In genomic region chr3:119095223-119095886, GRCm38 (mm10) we compare ENCODE assay signal across 15 mouse cellular contexts.
DNase-seq lines count a peak whose midpoint lies in the region; ATAC-seq and TF ChIP-seq lines count a peak whose summit lies in the region.
"Had no signal": no experiment of that assay in that cellular context is flagged by ENCODE, and none has a peak within 500 bp of the region (broad histone marks: within the 10 kb centered on the region; RNA-seq: fewer than 3 reads in every experiment).

No protein-coding gene starts in this region.

- peaks cover 14% of the 10 kb centered on the region for H3K4me1 ChIP-seq in midbrain, embryonic 10.5 days
- no peaks in the 10 kb centered on the region for H3K4me1 ChIP-seq in midbrain, embryonic 15.5 days
- peaks cover 5% of the 10 kb centered on the region; the same call in 1 of the 2 replicates for H3K4me1 ChIP-seq in hindbrain, embryonic 14.5 days (replicated peaks; ENCODE audit: control insufficient read depth, insufficient read depth, low read length)
- H3K4me1 ChIP-seq in intestine, embryonic 15.5 days (replicated peaks): no peaks in the 10 kb centered on the region
- H3K4me1 ChIP-seq: heart, embryonic 13.5 days had no signal

- no peak for ATAC-seq in midbrain, embryonic 15.5 days (replicated peaks)
- ATAC-seq in hindbrain, embryonic 14.5 days (ENCODE audit: low FRiP score): peak; percentile 31; the same call in 1 of the 2 replicates
- no peak for ATAC-seq in intestine, embryonic 15.5 days
- ATAC-seq: inflammation-experienced regulatory T-cells, adult 6 months had no signal

- no peak overlapping the region for H3K4me3 ChIP-seq in midbrain, embryonic 10.5 days
- H3K4me3 ChIP-seq in midbrain, embryonic 15.5 days: no peak overlapping the region
- H3K4me3 ChIP-seq in hindbrain, embryonic 14.5 days (replicated peaks; ENCODE audit: low read length): no peak overlapping the region
- no peak overlapping the region for H3K4me3 ChIP-seq in intestine, embryonic 15.5 days (replicated peaks)
- H3K4me3 ChIP-seq: heart, embryonic 13.5 days had no signal

- H3K4me2 ChIP-seq in midbrain, embryonic 15.5 days: no peak overlapping the region
- H3K4me2 ChIP-seq in hindbrain, embryonic 14.5 days (replicated peaks): no peak overlapping the region
- H3K4me2 ChIP-seq in intestine, embryonic 15.5 days (replicated peaks): no peak overlapping the region
- H3K4me2 ChIP-seq: heart, embryonic 13.5 days had no signal

- no peaks in the 10 kb centered on the region for H3K36me3 ChIP-seq in midbrain, embryonic 10.5 days
- no peaks in the 10 kb centered on the region for H3K36me3 ChIP-seq in midbrain, embryonic 15.5 days (replicated peaks)
- H3K36me3 ChIP-seq in hindbrain, embryonic 14.5 days (replicated peaks; ENCODE audit: control insufficient read depth, insufficient read depth): no peaks in the 10 kb centered on the region
- no peaks in the 10 kb centered on the region for H3K36me3 ChIP-seq in intestine, embryonic 15.5 days
- H3K36me3 ChIP-seq: heart, embryonic 13.5 days had no signal

- DNase-seq in midbrain, embryonic 10.5 days (ENCODE audit: low spot score): peak; percentile 55
- peak; percentile 70 for DNase-seq in brain, embryonic 14.5 days (ENCODE audit: low read depth)
- DNase-seq in hindbrain, embryonic 14.5 days (ENCODE audit: low spot score): no peak
- DNase-seq in telencephalon, adult 2 months (ENCODE audit: low read depth, low spot score): peak; percentile 42
- DNase-seq in urinary bladder, postnatal 4 days (ENCODE audit: low spot score in 2 of 2): no peak
- DNase-seq: adrenal gland, adult 8-10 months; cerebellum, postnatal 25 days; left cerebral cortex, postnatal 4 days; thymus, adult 18-20 months had no signal

- 27% methylated on average over 5 of the region's 5 CpGs for WGBS in midbrain, embryonic 10.5 days
- 18% methylated on average over 5 of the region's 5 CpGs for WGBS in midbrain, embryonic 15.5 days
- 18% methylated on average over 5 of the region's 5 CpGs for WGBS in hindbrain, embryonic 14.5 days
- WGBS in intestine, embryonic 15.5 days: 86% methylated on average over 5 of the region's 5 CpGs

- H3K27ac ChIP-seq in midbrain, embryonic 10.5 days (replicated peaks): no peak overlapping the region
- no peak overlapping the region for H3K27ac ChIP-seq in midbrain, embryonic 15.5 days
- no peak overlapping the region for H3K27ac ChIP-seq in hindbrain, embryonic 14.5 days
- H3K27ac ChIP-seq in intestine, embryonic 15.5 days: no peak overlapping the region
- H3K27ac ChIP-seq: heart, embryonic 13.5 days; kidney, postnatal 0 days; liver, embryonic 14.5 days had no signal

- no peak for TF ChIP-seq POLR2A in brain, embryonic 14.5 days (IDR thresholded peaks at IDR 0.05; ENCODE audit: borderline replicate concordance, extremely low read depth, insufficient read depth, insufficient read length, poor library complexity, severe bottlenecking)

- TF ChIP-seq CTCF in brain, embryonic 14.5 days (IDR thresholded peaks at IDR 0.05; ENCODE audit: borderline replicate concordance, extremely low read depth, insufficient read depth, insufficient read length): no peak

- peaks cover 22% of the 10 kb centered on the region for H3K27me3 ChIP-seq in midbrain, embryonic 10.5 days (ENCODE audit: low read depth, poor library complexity, severe bottlenecking)
- no peaks in the 10 kb centered on the region for H3K27me3 ChIP-seq in midbrain, embryonic 15.5 days (replicated peaks)
- H3K27me3 ChIP-seq in hindbrain, embryonic 14.5 days (ENCODE audit: control insufficient read depth, insufficient read depth, low read length): no peaks in the 10 kb centered on the region
- no peaks in the 10 kb centered on the region for H3K27me3 ChIP-seq in intestine, embryonic 15.5 days (replicated peaks)
- H3K27me3 ChIP-seq: heart, embryonic 13.5 days had no signal

- no peak overlapping the region for H3K9ac ChIP-seq in midbrain, embryonic 15.5 days
- H3K9ac ChIP-seq in hindbrain, embryonic 14.5 days: no peak overlapping the region
- H3K9ac ChIP-seq in intestine, embryonic 15.5 days: no peak overlapping the region
- H3K9ac ChIP-seq: heart, embryonic 13.5 days; liver, embryonic 14.5 days had no signal

- H3K9me3 ChIP-seq in midbrain, embryonic 10.5 days (replicated peaks): no peaks in the 10 kb centered on the region
- no peaks in the 10 kb centered on the region for H3K9me3 ChIP-seq in midbrain, embryonic 15.5 days
- H3K9me3 ChIP-seq in hindbrain, embryonic 14.5 days (ENCODE audit: control insufficient read depth, low read length): no peaks in the 10 kb centered on the region
- no peaks in the 10 kb centered on the region for H3K9me3 ChIP-seq in intestine, embryonic 15.5 days
- H3K9me3 ChIP-seq: heart, embryonic 13.5 days had no signal

Comparison
In these comparisons a context has a peak if more than half of its experiments do, and no peak if none do; other contexts are left out.
1. DNase-seq: peak in midbrain, embryonic 10.5 days (single experiment), brain, embryonic 14.5 days (single experiment) and telencephalon, adult 2 months (single experiment); none in hindbrain, embryonic 14.5 days (single experiment) and urinary bladder, postnatal 4 days (0 of 2).